Mouse (Mus musculus): Measurements from ENCODE around the gene Fam45a.
A peak's percentile ranks its signal among the peaks of the same experiment; 100 is the strongest.
"Not testable (repeated sequence)": the region's sequence is repeated elsewhere in the genome, so short reads cannot be mapped to it uniquely, and the experiment has no call there.

Fam45a gene

GRCm38 (mm10) chr19:60860868-60861700 is 49.7 kb downstream of the Fam45a start, which contains the start of gene Sfxn4:
Gene Sfxn4 (minus strand): TSS chr19:60861479.
- peak; percentile 78 for DNase-seq

GRCm38 (mm10) chr19:60866169-60866568 is 54.8 kb downstream of the Fam45a start:
- not testable (repeated sequence) for DNase-seq

- no peak for DNase-seq
Measured at GRCm38 (mm10) chr19:60870489-60870888, 59.1 kb downstream of the Fam45a start.

GRCm38 (mm10) chr19:60871366-60871765 is 60.0 kb downstream of the Fam45a start:
- no peak for DNase-seq

- no peak for DNase-seq
Measured at GRCm38 (mm10) chr19:60872272-60872671, 60.9 kb downstream of the Fam45a start.

- no peak for DNase-seq
Measured at GRCm38 (mm10) chr19:60873501-60873900, 62.1 kb downstream of the Fam45a start.

GRCm38 (mm10) chr19:60874064-60874694 is 62.8 kb downstream of the Fam45a start, which contains the start of gene Prdx3:
Gene Prdx3 (minus strand): TSS chr19:60874556.
- DNase-seq: peak; percentile 83

GRCm38 (mm10) chr19:60883129-60883528 is 71.7 kb downstream of the Fam45a start:
- DNase-seq: no peak

Measured in right cerebral cortex, postnatal 4 days (tissue).